Mouse (Mus musculus) embryo, embryonic 10 days (tissue): ENCODE data around the gene Hoxb5.
A peak's percentile ranks its signal among the peaks of the same experiment; 100 is the strongest.

ENCODE experiments used
- DNase-seq: peaks from one replicate; pipeline ENCODE4 v3.0.0-alpha.2; 2015; ENCODE audit warnings: low spot score

Gene Hoxb5

GRCm38 (mm10) chr11:96341701-96342575 is 38.8 kb downstream of the Hoxb5 start:
- DNase-seq: peak; percentile 68

GRCm38 (mm10) chr11:96342576-96342930 is 39.4 kb downstream of the Hoxb5 start:
- DNase-seq: no peak

GRCm38 (mm10) chr11:96343206-96343745 is 40.1 kb downstream of the Hoxb5 start:
- no peak for DNase-seq

GRCm38 (mm10) chr11:96344061-96344877 is 41.1 kb downstream of the Hoxb5 start:
- peak; percentile 71 for DNase-seq

GRCm38 (mm10) chr11:96344878-96345159 is 41.7 kb downstream of the Hoxb5 start:
- no peak for DNase-seq

- no peak for DNase-seq
These were observed 42.2 kb downstream of the Hoxb5 start for GRCm38 (mm10) chr11:96345220-96345892.

GRCm38 (mm10) chr11:96345893-96346806 is 43.0 kb downstream of the Hoxb5 start:
- DNase-seq: no peak

- no peak for DNase-seq
These were observed 43.9 kb downstream of the Hoxb5 start for GRCm38 (mm10) chr11:96346916-96347520.

- no peak for DNase-seq
These were observed 44.6 kb downstream of the Hoxb5 start for GRCm38 (mm10) chr11:96347717-96348116.

- peak; percentile 81 for DNase-seq
These were observed 45.2 kb downstream of the Hoxb5 start for GRCm38 (mm10) chr11:96348141-96348928.

GRCm38 (mm10) chr11:96348988-96349387 is 45.9 kb downstream of the Hoxb5 start:
- DNase-seq: no peak

- peak; percentile 78 for DNase-seq
These were observed 46.6 kb downstream of the Hoxb5 start for GRCm38 (mm10) chr11:96349491-96350340.

- DNase-seq: no peak
These were observed 47.1 kb downstream of the Hoxb5 start, which contains the start of gene Hoxb2 for GRCm38 (mm10) chr11:96350341-96350624. Hoxb2 (plus strand) TSS chr11:96350525.

- DNase-seq: peak; percentile 41
These were observed 47.7 kb downstream of the Hoxb5 start for GRCm38 (mm10) chr11:96350791-96351190.

GRCm38 (mm10) chr11:96351312-96351711 is 48.2 kb downstream of the Hoxb5 start:
- peak; percentile 74 for DNase-seq

- peak; percentile 85 for DNase-seq
These were observed 48.7 kb downstream of the Hoxb5 start for GRCm38 (mm10) chr11:96351831-96352230.

GRCm38 (mm10) chr11:96352691-96353521 is 49.8 kb downstream of the Hoxb5 start:
- DNase-seq: peak; percentile 71

GRCm38 (mm10) chr11:96353522-96353841 is 50.3 kb downstream of the Hoxb5 start:
- no peak for DNase-seq
